Mouse (Mus musculus) brown adipose tissue, adult 24 weeks (tissue): ENCODE measurements around the gene D6Ertd527e. TPM values are rescaled to one million over a fixed set of nuclear protein-coding genes. Genes with fewer than 3 reads are reported as not detected.

ENCODE experiments used
- H3K27ac ChIP-seq: fragments of 200-500 bp; replicated peaks from 2 replicates; pipeline ENCODE4 v1.5.1; 2012; ENCODE audit warnings: low read depth, mild to moderate bottlenecking, low read length
- H3K4me1 ChIP-seq: fragments of 200-500 bp; 2 replicates; pipeline ENCODE4 v1.6.1; 2012; ENCODE audit warnings: low read length, mixed read lengths; ENCODE audit not compliant: control insufficient read depth, insufficient read depth, insufficient read length
- H3K4me3 ChIP-seq: fragments of 200-500 bp; 2 replicates; pipeline ENCODE4 v1.5.1; 2012; ENCODE audit warnings: low read depth, mild to moderate bottlenecking, low read length, moderate library complexity; ENCODE audit not compliant: insufficient read depth
- polyA plus RNA-seq: library from polyadenylated mRNA; stranded (reverse); fragments of >200 nt; gene quantifications from 2 replicates; pipeline ENCODE4 v1.2.4, GENCODE M21; 2012; ENCODE audit not compliant: missing spikeins, insufficient read depth, insufficient read length

Gene D6Ertd527e
- polyA plus RNA-seq, 1 experiment = not detected

GRCm38 (mm10) chr6:87099671-87100296, 4.8 kb upstream of the D6Ertd527e start:
- Histone ChIP-seq H3K4me3 (no peak overlapping the region), H3K27ac (no peak overlapping the region), H3K4me1 (no peaks in the 10 kb centered on the region)

GRCm38 (mm10) chr6:87100297-87101020, 4.1 kb upstream of the D6Ertd527e start:
- Histone ChIP-seq H3K4me3 (no peak overlapping the region), H3K4me1 (no peaks in the 10 kb centered on the region), H3K27ac (no peak overlapping the region)

GRCm38 (mm10) chr6:87101281-87101954, 3.1 kb upstream of the D6Ertd527e start:
- Histone ChIP-seq H3K27ac (no peak overlapping the region), H3K4me1 (no peaks in the 10 kb centered on the region), H3K4me3 (peak overlapping the region; percentile 17; the same call in 1 of the 2 replicates)

GRCm38 (mm10) chr6:87101955-87102353, 2.6 kb upstream of the D6Ertd527e start:
- H3K27ac ChIP-seq = no peak overlapping the region
- no peak overlapping the region for H3K4me3 ChIP-seq
- H3K4me1 ChIP-seq = no peaks in the 10 kb centered on the region

GRCm38 (mm10) chr6:87102421-87102911, 2.1 kb upstream of the D6Ertd527e start:
- Histone ChIP-seq H3K4me1 (no peaks in the 10 kb centered on the region), H3K27ac (no peak overlapping the region), H3K4me3 (no peak overlapping the region)

- no peaks in the 10 kb centered on the region for H3K4me1 ChIP-seq
Observed at GRCm38 (mm10) chr6:87103314-87103713, 1.2 kb upstream of the D6Ertd527e start.

GRCm38 (mm10) chr6:87111493-87111892, 6.9 kb downstream of the D6Ertd527e start:
- Histone ChIP-seq H3K4me1 (no peaks in the 10 kb centered on the region), H3K27ac (no peak overlapping the region), H3K4me3 (no peak overlapping the region)

More at GRCm38 (mm10) chr6:87103314-87103713, 1.2 kb upstream of the D6Ertd527e start:
- no peak overlapping the region for H3K4me3 ChIP-seq
- H3K27ac ChIP-seq = no peak overlapping the region

GRCm38 (mm10) chr6:87112125-87112524, 7.6 kb downstream of the D6Ertd527e start:
- Histone ChIP-seq H3K27ac (no peak overlapping the region; the same call in 1 of the 2 replicates), H3K4me3 (no peak overlapping the region)

GRCm38 (mm10) chr6:87115981-87116380, 11.4 kb downstream of the D6Ertd527e start:
- Histone ChIP-seq H3K27ac (no peak overlapping the region), H3K4me3 (no peak overlapping the region), H3K4me1 (no peaks in the 10 kb centered on the region)

More at GRCm38 (mm10) chr6:87112125-87112524, 7.6 kb downstream of the D6Ertd527e start:
- no peaks in the 10 kb centered on the region for H3K4me1 ChIP-seq

GRCm38 (mm10) chr6:87116596-87116995, 12.1 kb downstream of the D6Ertd527e start:
- Histone ChIP-seq H3K27ac (no peak overlapping the region), H3K4me3 (no peak overlapping the region)

GRCm38 (mm10) chr6:87119066-87119837, 14.7 kb downstream of the D6Ertd527e start:
- no peak overlapping the region for H3K27ac ChIP-seq

More at GRCm38 (mm10) chr6:87116596-87116995, 12.1 kb downstream of the D6Ertd527e start:
- H3K4me1 ChIP-seq = no peaks in the 10 kb centered on the region

GRCm38 (mm10) chr6:87119975-87120374, 15.4 kb downstream of the D6Ertd527e start:
- H3K27ac ChIP-seq = no peak overlapping the region
- no peak overlapping the region for H3K4me3 ChIP-seq
- H3K4me1 ChIP-seq = no peaks in the 10 kb centered on the region

More at GRCm38 (mm10) chr6:87119066-87119837, 14.7 kb downstream of the D6Ertd527e start:
- no peak overlapping the region for H3K4me3 ChIP-seq
- H3K4me1 ChIP-seq = no peaks in the 10 kb centered on the region

GRCm38 (mm10) chr6:87120661-87121060, 16.1 kb downstream of the D6Ertd527e start:
- Histone ChIP-seq H3K4me1 (no peaks in the 10 kb centered on the region), H3K27ac (no peak overlapping the region), H3K4me3 (no peak overlapping the region)

GRCm38 (mm10) chr6:87121961-87122360, 17.4 kb downstream of the D6Ertd527e start:
- Histone ChIP-seq H3K27ac (no peak overlapping the region), H3K4me1 (no peaks in the 10 kb centered on the region), H3K4me3 (no peak overlapping the region)
